Mouse (Mus musculus) limb, embryonic 12.5 days (tissue): ENCODE results near the gene Akap1. TPM values are rescaled to one million over a fixed set of nuclear protein-coding genes. Genes with fewer than 3 reads are reported as not detected.
A peak's percentile ranks its signal among the peaks of the same experiment; 100 is the strongest.

Source experiments
- ATAC-seq: fragments of 200-750 bp; cut with Nextera tagmentation; 2 replicates; pipeline ENCODE4 v1.8.0; 2017; ENCODE audit warnings: low read depth, moderate TSS enrichment; ENCODE audit not compliant: insufficient number of reproducible peaks, insufficient read depth, low FRiP score, low TSS enrichment
- H3K27ac ChIP-seq: fragments of 300-500 bp; sonication (generic); 2 replicates; pipeline ENCODE4 v1.5.1; 2016; ENCODE audit warnings: mild to moderate bottlenecking, moderate library complexity
- H3K27me3 ChIP-seq: fragments of 300-500 bp; sonication (generic); 2 replicates; pipeline ENCODE4 v1.6.1; 2016; ENCODE audit warnings: mild to moderate bottlenecking, moderate library complexity
- H3K36me3 ChIP-seq: fragments of 300-500 bp; sonication (generic); 2 replicates; pipeline ENCODE4 v1.6.1; 2016; ENCODE audit warnings: mild to moderate bottlenecking, moderate library complexity
- H3K4me1 ChIP-seq: fragments of 300-500 bp; sonication (generic); replicated peaks from 2 replicates; pipeline ENCODE4 v1.6.1; 2016
- H3K4me2 ChIP-seq: fragments of 300-500 bp; sonication (generic); 2 replicates; pipeline ENCODE4 v1.6.1; 2016; ENCODE audit warnings: mild to moderate bottlenecking, moderate library complexity
- H3K4me3 ChIP-seq: fragments of 300-500 bp; sonication (generic); replicated peaks from 2 replicates; pipeline ENCODE4 v1.5.1; 2016; ENCODE audit warnings: mild to moderate bottlenecking
- H3K9ac ChIP-seq: fragments of 300-500 bp; sonication (generic); replicated peaks from 2 replicates; pipeline ENCODE4 v1.6.1; 2016; ENCODE audit warnings: mild to moderate bottlenecking, moderate library complexity
- H3K9me3 ChIP-seq: fragments of 300-500 bp; sonication (generic); 2 replicates; pipeline ENCODE4 v1.6.1; 2016; ENCODE audit warnings: mild to moderate bottlenecking, moderate library complexity
- WGBS: fragments of 180-500 bp; shearing (Covaris S2); methylation state at CpG from one replicate; pipeline ENCODE4 v1.1.7; 2016; 5-methylcytosine and 5-hydroxymethylcytosine counted together
- polyA plus RNA-seq: library from polyadenylated mRNA; unstranded; fragments of >200 nt; fragmentation: Nextera tagmentation; extraction: Ambion mirVana; gene quantifications from 2 replicates; pipeline ENCODE4 v1.2.1, GENCODE M21; 2016

The Akap1 gene
- polyA plus RNA-seq, 1 experiment from 2014 or later, result 16.7 TPM

- Histone ChIP-seq H3K27ac (no peak overlapping the region), H3K4me3 (no peak overlapping the region), H3K9me3 (no peaks in the 10 kb centered on the region), H3K9ac (no peak overlapping the region), H3K27me3 (no peaks in the 10 kb centered on the region), H3K36me3 (peaks cover 54% of the 10 kb centered on the region), H3K4me1 (peaks cover 13% of the 10 kb centered on the region), H3K4me2 (no peak overlapping the region)
- WGBS, result 54% methylated on average over 8 of the region's 8 CpGs
- ATAC-seq, result no peak
These were observed 24.1 kb downstream of the Akap1 start for GRCm38 (mm10) chr11:88840292-88840691.

GRCm38 (mm10) chr11:88839379-88839778 is 25.0 kb downstream of the Akap1 start:
- H3K4me3 ChIP-seq, result no peak overlapping the region
- peaks cover 13% of the 10 kb centered on the region for H3K4me1 ChIP-seq
- no peak overlapping the region for H3K9ac ChIP-seq

DNA sequence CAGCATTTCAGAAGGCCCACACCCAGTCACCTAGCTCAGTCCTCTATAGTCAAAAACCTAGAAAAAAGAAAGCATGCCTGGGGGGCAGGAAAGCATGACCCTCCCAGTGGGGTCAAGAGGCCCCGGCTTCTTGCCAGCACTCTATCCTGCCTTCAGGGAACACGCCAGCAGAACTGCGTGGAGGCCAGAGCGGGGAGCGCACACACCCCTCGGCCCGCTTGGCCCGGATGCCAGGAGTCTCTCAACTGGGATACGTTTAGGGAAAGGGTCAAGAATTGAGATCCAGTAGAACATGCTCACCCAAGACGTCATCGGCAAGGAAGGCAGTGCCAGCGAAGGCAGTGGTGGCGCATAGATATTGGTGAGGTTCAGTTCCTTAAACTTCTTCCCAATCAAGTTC is 25.8 kb downstream of the Akap1 start:
- no peak for ATAC-seq
- Histone ChIP-seq H3K9me3 (no peaks in the 10 kb centered on the region), H3K36me3 (peaks cover 49% of the 10 kb centered on the region), H3K4me2 (no peak overlapping the region), H3K27me3 (no peaks in the 10 kb centered on the region), H3K4me1 (peaks cover 13% of the 10 kb centered on the region), H3K4me3 (no peak overlapping the region), H3K27ac (no peak overlapping the region), H3K9ac (no peak overlapping the region)
- 93% methylated on average over 13 of the region's 13 CpGs for WGBS

More at GRCm38 (mm10) chr11:88839379-88839778, 25.0 kb downstream of the Akap1 start:
- Histone ChIP-seq H3K27me3 (no peaks in the 10 kb centered on the region), H3K27ac (no peak overlapping the region), H3K9me3 (no peaks in the 10 kb centered on the region), H3K36me3 (peaks cover 50% of the 10 kb centered on the region), H3K4me2 (no peak overlapping the region)
- WGBS, result 88% methylated on average over 6 of the region's 6 CpGs
- ATAC-seq, result no peak

- H3K4me1 ChIP-seq, result no peaks in the 10 kb centered on the region
- H3K9me3 ChIP-seq, result no peaks in the 10 kb centered on the region
- H3K4me2 ChIP-seq, result no peak overlapping the region
- no peak overlapping the region for H3K4me3 ChIP-seq
- peaks cover 65% of the 10 kb centered on the region for H3K36me3 ChIP-seq
- H3K27me3 ChIP-seq, result no peaks in the 10 kb centered on the region
- WGBS, result 88% methylated on average over 11 of the region's 11 CpGs
- no peak overlapping the region for H3K9ac ChIP-seq
- no peak overlapping the region for H3K27ac ChIP-seq
- ATAC-seq, result no peak
These were observed 29.8 kb downstream of the Akap1 start for GRCm38 (mm10) chr11:88834606-88835005.

DNA sequence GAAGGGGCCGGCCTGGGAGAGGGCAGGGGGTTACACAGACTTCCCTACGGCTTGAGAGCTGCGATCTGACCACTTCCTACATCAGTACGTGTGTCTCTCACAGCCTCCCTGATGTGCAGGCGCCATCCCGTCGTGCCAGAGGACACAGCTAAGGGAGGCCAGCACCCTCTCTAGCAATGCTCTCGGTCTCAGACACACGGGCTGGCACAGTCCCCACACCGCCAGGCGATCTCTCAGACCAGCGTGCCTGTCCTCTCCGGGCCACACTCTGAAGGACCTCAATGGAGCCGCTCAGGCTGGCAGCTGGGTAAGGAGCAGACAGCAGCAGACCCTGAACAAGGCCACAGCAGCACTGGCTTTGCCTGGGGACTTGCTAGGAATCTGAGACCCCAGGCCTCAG is 30.3 kb downstream of the Akap1 start:
- Histone ChIP-seq H3K4me1 (no peaks in the 10 kb centered on the region), H3K27ac (no peak overlapping the region), H3K9ac (no peak overlapping the region), H3K9me3 (no peaks in the 10 kb centered on the region), H3K4me2 (no peak overlapping the region), H3K36me3 (peaks cover 63% of the 10 kb centered on the region), H3K4me3 (no peak overlapping the region), H3K27me3 (no peaks in the 10 kb centered on the region)
- WGBS, result 90% methylated on average over 14 of the region's 14 CpGs
- no peak for ATAC-seq

DNA sequence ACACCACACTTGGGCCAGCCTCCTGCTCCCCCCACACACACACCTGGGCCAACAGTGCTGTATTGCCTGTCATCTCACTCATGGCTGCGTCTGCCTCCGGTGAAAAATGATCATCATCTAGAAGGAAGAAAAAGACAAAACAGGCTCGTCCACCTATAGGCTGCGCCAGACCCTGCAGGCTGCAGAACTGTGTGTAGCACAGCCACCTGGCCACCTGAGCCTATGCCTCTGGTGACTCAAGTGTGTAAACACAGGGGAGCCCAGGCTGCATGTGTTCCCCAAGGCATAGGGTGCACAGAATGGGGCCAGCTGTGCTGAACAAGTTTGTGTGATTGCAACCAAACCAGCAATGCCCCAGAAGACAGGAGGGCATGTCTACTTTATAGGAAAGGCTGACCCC is 31.3 kb downstream of the Akap1 start:
- Histone ChIP-seq H3K27ac (no peak overlapping the region), H3K27me3 (no peaks in the 10 kb centered on the region), H3K4me3 (no peak overlapping the region), H3K9ac (no peak overlapping the region), H3K4me1 (no peaks in the 10 kb centered on the region), H3K9me3 (no peaks in the 10 kb centered on the region), H3K4me2 (no peak overlapping the region), H3K36me3 (peaks cover 53% of the 10 kb centered on the region)
- 77% methylated on average over 4 of the region's 4 CpGs for WGBS
- no peak for ATAC-seq

DNA sequence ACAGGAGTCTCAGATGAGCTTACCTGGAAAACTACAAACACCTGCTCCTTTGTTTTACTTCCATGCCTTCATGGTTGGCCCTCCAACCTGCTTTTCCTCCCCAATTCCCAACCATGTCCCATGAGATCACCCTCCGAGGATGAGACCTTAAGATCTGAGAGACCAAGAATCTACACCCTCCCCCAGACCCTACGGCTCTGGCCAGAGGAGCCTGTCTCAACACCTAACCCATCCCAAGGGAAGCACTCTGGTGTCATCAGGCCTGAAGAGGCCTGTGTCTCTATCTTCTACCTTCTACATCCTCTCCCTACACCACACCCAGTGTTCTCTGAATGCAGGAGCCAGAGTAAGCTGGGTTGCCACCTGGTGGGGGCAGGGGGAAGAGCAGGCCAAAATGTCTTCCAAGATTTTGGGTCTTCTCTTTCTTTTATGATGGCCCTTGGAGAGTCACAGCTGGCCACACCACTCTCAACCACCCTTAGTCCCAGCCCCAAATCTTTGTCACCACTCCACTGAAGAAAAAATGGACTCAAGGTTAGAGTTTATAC is 34.1 kb downstream of the Akap1 start:
- H3K9me3 ChIP-seq, result no peaks in the 10 kb centered on the region
- no peaks in the 10 kb centered on the region for H3K4me1 ChIP-seq
- ATAC-seq, result peak; percentile 44; the same call in 1 of the 2 replicates
- H3K27ac ChIP-seq, result no peak overlapping the region
- 93% methylated on average over 2 of the region's 2 CpGs for WGBS
- H3K9ac ChIP-seq, result no peak overlapping the region
- peaks cover 34% of the 10 kb centered on the region for H3K36me3 ChIP-seq
- H3K4me3 ChIP-seq, result no peak overlapping the region
- no peak overlapping the region for H3K4me2 ChIP-seq
- H3K27me3 ChIP-seq, result peaks cover 7% of the 10 kb centered on the region; the same call in 1 of the 2 replicates

- Histone ChIP-seq H3K36me3 (peaks cover 21% of the 10 kb centered on the region), H3K4me1 (no peaks in the 10 kb centered on the region), H3K4me2 (no peak overlapping the region), H3K9me3 (no peaks in the 10 kb centered on the region), H3K9ac (no peak overlapping the region), H3K4me3 (no peak overlapping the region), H3K27ac (no peak overlapping the region), H3K27me3 (peaks cover 7% of the 10 kb centered on the region; the same call in 1 of the 2 replicates)
- no peak for ATAC-seq
These were observed 35.9 kb downstream of the Akap1 start for GRCm38 (mm10) chr11:88828528-88828927.

- H3K4me3 ChIP-seq, result no peak overlapping the region
- peaks cover 5% of the 10 kb centered on the region; the same call in 1 of the 2 replicates for H3K36me3 ChIP-seq
- H3K27ac ChIP-seq, result no peak overlapping the region
- H3K27me3 ChIP-seq, result peaks cover 26% of the 10 kb centered on the region
- peaks cover 9% of the 10 kb centered on the region; the same call in 1 of the 2 replicates for H3K4me1 ChIP-seq
- no peak overlapping the region for H3K9ac ChIP-seq
- no peaks in the 10 kb centered on the region for H3K9me3 ChIP-seq
- no peak overlapping the region for H3K4me2 ChIP-seq
- 62% methylated on average over 7 of the region's 7 CpGs for WGBS
- no peak for ATAC-seq
These were observed 38.5 kb downstream of the Akap1 start for GRCm38 (mm10) chr11:88825909-88826308.

- no peaks in the 10 kb centered on the region for H3K9me3 ChIP-seq
- no peak overlapping the region for H3K9ac ChIP-seq
- H3K4me1 ChIP-seq, result peaks cover 16% of the 10 kb centered on the region
- no peaks in the 10 kb centered on the region for H3K36me3 ChIP-seq
- peak overlapping the region; percentile 23; the same call in 1 of the 2 replicates for H3K4me3 ChIP-seq
- no peak for ATAC-seq
- peak overlapping the region; percentile 51 for H3K4me2 ChIP-seq
- H3K27me3 ChIP-seq, result peaks cover 36% of the 10 kb centered on the region
- H3K27ac ChIP-seq, result no peak overlapping the region
- WGBS, result 3% methylated on average over 7 of the region's 7 CpGs
These were observed 41.4 kb downstream of the Akap1 start for GRCm38 (mm10) chr11:88822991-88823390.

GRCm38 (mm10) chr11:88822526-88822925 is 41.9 kb downstream of the Akap1 start:
- Histone ChIP-seq H3K27me3 (peaks cover 36% of the 10 kb centered on the region), H3K9me3 (no peaks in the 10 kb centered on the region), H3K4me2 (peak overlapping the region; percentile 51), H3K36me3 (no peaks in the 10 kb centered on the region), H3K9ac (no peak overlapping the region), H3K27ac (no peak overlapping the region), H3K4me1 (peaks cover 16% of the 10 kb centered on the region), H3K4me3 (peak overlapping the region; percentile 23; the same call in 1 of the 2 replicates)
- ATAC-seq, result no peak
- WGBS, result 26% methylated on average over 5 of the region's 5 CpGs
